Mouse (Mus musculus) T-cell, adult 2 months (primary cell): Measurements from ENCODE around the gene Esrrg.

Experiments used
- DNase-seq: peaks from one replicate; pipeline ENCODE4 v3.0.0; 2022; ENCODE audit warnings: low spot score

Gene Esrrg

DNA sequence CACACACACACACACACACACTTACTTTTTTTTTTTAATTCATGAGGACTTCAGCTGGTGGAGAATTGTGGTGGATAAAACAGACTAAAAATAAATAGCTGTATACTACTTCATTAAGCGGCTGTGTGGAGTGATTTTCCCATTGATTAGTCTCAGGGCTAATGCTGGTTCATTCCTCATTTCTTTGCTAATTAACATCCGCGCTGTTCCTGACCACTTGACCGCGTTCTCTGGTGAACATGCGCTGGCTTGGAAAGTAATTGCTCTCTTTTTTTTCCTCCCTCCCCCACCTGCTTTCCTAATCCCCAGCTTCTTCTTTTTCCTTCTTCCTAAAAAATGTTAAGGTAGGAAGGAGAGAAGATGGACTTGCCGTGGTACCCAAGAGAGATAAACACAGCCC lies 222.3 kb downstream of the Esrrg start:
- no peak for DNase-seq

DNA sequence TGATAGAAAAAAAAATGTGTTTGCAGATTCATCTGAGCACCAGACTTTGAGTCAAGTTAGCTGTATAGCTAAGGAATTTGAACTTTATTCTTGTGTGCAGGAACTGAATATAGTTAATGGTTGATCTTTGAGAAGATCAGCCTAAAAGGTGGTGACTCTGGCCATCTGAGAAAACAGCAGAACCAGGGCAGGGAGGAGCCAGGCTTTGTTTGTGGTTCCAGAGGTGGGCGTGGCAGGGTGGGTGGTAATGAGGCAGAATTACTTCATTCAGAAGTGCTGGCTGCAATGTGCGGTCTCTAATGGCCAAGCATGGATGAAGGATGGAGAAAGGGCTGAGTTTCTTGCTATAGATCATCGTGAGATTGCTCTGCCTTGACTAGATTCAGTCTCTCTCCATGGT lies 224.3 kb downstream of the Esrrg start:
- no peak for DNase-seq

DNA sequence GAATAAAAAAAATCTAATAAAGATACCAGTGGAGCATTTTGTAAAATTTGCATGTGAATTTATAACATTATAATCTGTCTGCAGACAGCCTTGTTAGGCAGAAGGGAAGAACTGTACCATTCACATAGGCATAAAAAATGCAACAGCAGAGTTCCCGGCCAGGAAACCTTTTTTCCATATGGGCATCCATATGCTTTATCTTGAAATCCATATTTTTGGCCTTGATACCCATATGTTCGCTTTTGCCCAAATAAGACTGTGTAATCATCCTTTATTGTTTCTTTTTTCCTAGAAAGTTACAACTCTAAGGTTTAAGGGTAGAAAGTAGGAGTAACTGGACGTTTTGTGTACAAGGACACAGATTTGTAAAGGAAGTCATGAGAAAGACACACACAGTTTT lies 226.0 kb downstream of the Esrrg start:
- no peak for DNase-seq

DNA sequence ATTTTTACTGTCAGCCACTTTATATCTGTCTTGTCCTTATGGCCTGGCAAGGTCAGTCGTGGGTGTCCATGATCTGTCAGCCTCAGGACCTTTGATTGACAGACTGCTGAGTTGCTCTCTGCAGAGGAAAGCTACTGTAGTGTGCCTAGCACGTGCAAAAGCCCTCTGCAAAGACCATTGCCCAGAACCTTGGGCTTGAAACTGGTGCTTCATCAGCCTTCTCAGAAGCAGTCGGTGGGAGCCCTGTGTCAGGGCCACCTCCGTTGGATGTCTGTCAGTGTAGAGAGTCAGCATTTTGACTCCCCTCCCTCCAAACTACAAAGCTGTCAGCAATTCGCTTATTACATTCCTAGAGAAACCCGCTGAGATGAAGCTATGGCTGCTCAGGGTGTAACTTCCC lies 227.8 kb downstream of the Esrrg start:
- no peak for DNase-seq

DNA sequence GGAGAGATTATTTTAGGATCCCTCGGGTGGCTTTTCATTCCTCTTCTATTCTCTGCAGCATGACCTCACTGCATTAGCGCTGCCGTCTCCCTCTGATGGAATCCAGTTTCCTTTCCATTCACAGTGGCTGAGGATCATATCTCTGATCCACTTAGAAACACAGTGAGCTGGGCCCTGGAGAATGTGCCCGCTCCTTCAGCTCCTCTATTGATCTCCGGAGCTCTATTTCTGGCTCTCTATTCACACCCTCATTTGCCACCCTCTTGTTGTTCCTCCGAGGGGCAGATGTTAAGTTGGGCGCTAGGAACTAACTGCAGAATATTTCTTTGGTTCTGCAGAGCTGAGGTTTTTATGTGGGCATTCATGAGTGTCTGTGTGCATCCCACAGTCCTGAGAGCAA lies 228.3 kb downstream of the Esrrg start:
- no peak for DNase-seq

DNA sequence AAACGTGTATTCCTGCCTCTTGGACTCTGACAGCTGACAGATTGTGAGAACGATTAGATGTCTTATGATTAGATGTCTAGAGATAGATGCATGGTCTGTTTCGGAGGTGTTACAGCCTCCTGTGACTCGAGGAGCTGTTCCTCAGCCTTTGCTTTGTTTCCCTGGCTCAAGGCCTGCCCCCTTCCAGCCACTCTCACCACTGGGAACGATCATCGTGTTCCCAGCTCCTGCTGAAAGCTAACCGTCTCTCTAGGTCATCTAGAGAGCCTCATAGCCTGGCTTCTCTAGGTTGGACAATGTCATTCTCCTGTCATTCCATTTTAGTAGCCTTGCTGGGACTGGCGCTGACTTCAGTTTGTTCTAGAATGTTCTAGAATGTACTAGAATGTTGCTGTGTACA lies 233.0 kb downstream of the Esrrg start:
- DNase-seq = no peak

DNA sequence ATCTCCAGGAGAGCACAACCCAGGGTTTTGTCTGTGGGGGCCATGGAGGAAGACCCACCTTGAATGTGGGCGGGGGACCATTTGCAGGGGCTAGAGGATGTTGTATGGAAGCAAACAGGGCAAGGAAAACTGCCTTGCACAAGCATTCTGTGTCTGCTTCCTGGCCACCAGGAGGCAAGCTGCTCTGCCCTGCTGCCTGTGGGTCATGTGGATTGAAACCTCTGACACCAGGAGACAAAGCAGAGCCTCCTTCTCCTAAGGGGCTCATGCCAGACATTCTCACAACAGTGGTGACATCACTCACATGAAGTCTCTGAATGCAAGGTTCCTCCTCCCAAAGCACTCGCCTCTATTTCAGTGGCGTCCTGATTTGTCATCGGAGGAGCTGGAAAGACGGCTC lies 234.1 kb downstream of the Esrrg start:
- no peak for DNase-seq

DNA sequence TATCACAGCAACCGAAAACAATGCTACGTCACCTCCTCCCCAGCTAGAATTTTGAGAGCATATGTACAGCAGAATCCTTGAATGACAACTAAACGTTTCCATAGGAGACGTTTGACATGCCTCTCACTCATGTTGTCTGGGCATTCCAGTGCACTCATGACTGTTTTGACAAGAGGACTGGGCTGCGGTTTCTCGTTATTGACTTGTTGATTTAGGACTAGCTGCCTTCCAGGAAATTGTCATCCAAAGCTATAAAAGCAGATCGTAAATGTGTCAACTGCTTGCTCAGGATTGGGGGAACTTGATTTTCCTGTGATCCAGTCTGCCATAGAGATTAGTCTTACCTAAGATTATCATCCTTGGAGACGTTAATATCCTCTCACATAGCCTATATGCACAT lies 245.6 kb downstream of the Esrrg start:
- DNase-seq = no peak

DNA sequence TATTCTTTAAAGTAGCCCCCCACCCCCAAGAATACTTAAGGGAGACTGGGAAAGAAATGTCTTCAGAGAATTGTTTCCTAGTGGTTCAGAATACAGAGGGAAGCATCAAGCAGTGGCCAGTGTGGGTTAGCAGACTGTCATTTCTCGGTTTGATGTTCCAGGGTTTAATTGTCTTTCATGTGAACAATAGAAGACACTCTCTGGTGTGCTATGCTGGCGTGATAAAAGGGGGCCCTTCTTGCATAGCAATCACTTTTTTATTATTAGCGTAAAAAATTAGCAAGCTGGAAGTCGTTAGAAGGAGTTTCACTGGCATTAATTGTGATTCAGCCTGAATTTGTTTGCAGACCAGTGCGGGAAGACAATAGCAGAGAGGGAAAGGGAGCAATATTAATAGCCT lies 253.7 kb downstream of the Esrrg start:
- no peak for DNase-seq

DNA sequence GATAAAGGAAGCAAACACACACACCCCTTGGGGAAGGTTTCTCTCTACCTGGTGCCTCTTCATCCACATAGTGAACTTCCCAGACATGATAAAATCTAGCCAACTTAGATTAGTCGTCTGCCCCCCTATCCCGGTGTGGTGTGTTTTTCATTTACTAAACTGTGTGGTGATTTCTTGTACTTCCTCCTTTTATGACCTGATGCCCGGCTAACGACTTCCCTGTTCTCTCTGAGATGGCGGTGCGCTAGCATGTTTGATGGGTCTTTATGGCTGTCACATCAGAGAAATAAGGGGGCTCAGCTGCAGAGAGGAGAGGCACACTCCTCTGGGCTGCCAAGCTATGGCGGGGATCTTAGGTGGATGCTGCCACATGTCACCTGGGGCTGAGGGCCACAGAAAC lies 259.8 kb downstream of the Esrrg start:
- DNase-seq = no peak

DNA sequence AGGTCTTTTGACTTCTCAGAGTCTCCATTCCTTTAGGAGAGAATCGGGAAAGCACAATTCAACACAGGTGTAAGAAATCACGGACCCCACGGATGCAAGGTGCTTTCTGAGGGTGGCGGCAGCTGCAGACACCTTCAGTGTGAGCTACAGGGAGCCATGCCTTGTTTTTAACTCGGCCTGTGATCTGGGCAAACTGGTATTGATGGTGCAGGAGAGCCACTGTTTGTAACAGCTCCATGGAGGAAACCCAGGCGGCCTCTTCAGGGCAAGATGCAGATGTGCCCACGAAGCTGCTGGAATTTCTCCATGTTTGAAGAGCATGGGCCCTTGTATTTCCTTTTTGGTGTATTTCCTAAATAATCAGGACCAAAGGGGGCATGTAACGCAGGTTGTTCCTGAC lies 263.6 kb downstream of the Esrrg start:
- no peak for DNase-seq

DNA sequence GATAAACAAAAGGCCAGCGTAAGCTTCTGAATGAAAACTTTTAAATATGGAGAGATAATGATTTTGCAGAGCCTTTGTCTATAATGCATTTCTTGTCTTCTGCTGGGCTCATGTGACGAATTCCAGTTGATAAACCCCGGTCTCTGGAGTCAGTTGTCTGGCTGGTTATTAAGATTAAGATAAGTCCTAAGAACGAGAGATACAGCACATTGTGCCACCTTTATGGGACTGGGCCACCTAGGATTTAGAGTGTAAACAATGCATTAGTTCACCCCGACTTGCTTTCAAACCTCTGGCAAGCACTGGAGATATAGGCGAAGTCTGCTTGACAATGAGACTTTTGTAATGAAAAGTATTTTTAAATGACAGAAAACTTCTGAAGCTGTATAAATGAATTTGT lies 264.2 kb downstream of the Esrrg start:
- DNase-seq = no peak

DNA sequence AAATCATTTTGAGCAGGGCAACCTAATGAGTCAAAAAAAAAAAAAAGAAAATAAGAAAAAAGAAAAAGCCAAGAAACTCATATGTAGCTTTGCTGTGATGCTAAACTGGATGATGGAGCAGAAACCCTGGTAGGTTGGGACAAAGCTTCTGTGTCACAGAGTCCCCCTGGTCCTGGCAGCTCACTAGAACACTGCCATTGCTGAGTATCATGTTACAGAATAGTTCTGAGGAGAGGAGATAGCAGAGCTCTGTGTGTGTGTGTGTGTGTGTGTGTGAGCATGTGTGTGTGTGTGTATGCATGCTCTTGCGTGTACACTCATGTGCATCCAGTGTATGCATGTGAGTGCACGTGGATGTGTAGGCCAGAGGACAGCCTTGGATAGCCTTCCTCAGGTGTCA lies 265.2 kb downstream of the Esrrg start:
- no peak for DNase-seq

DNA sequence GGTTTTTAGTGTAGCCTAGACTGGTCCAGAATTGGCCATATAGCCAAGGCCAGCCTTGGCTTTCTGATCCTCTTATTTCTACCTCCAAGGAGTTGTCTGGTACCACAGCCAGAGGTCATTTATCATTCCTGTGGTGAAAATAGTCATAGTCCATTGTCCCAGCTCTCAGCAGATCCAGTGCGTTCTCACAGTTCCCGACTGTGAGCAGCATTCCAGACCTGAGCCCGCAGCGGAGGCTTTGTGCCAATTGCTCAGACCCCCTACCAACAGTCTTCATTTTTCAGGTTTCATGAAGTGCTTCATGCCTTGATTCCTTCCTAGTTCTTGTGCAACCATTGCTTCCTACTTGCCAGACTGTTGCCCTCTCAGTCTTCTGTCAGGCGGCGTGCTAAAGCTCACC lies 278.7 kb downstream of the Esrrg start:
- DNase-seq = no peak

DNA sequence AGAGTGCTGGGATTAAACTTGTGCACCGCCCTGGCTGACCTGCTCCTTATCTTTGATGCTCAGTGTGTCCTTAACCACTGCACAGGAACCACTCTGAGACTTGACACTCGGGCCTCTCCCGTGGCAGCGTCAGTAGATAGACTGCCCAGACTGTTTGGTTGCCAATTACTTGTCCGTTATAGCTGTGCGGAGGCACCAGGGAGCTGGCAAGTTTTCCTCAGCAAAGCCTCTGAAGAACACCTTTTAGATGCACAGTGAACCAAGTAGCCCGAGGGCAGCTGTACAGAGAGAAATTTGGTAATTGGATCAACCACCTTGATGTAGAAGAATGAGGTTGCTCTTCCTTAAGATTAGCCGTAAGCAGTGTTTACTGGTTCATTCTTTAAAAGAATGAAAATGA lies 279.6 kb downstream of the Esrrg start:
- DNase-seq = no peak

DNA sequence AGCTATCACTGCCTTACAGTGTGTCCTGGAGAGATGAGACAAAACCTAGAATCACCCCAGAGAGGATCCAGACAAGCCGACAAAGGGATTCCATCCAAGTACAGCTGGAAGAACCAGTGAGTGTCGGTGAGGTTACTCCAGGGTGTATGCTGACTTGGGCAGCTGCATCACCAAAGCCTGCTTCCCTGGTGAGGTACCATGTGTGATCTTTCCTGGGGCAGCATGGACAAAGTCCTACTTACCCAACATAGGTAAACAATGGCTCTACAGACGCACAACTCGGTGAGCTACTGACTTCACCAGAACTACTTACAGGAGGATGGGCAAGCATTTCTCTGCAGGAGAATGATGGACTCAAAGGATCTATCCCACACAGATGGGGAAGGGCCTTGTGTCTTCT lies 280.5 kb downstream of the Esrrg start:
- no peak for DNase-seq

DNA sequence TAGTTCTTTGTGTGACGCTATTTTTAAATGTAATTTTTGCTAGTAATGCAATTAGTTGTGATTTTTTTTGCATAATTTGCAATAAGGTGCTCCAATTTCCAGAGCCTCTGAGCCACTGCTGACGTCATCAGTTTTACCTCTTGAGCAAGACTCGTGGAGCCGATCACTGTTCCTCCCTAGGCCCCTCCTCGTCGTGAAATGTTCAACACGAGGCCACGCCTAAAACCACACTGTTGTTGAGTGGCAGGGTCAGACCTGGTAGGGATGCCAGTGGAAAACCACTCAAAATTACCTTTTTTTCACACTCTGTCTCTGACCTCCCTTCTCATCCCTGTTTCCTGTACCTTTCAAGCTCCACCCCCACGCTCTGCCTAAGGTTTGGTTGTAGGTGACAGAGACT lies 282.7 kb downstream of the Esrrg start:
- DNase-seq = no peak

DNA sequence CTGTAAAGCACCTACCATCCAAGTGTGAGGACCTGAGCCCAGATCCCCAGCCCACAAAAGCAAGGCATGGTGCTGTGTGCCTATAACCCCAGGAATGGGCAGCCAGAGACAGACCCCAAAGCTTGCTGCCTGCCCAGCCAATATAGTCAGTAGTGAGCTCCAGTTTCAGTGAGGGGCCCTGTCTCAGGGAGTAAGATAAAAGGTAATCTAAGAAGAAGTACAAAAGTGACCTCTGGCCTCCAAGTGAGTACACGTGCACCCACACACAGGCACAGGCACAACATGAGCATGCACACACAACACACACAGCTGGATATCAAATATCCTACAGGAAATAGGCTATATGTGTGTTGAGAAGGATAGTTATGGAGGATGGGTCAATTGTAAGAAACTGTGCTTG lies 286.9 kb downstream of the Esrrg start:
- DNase-seq = no peak

DNA sequence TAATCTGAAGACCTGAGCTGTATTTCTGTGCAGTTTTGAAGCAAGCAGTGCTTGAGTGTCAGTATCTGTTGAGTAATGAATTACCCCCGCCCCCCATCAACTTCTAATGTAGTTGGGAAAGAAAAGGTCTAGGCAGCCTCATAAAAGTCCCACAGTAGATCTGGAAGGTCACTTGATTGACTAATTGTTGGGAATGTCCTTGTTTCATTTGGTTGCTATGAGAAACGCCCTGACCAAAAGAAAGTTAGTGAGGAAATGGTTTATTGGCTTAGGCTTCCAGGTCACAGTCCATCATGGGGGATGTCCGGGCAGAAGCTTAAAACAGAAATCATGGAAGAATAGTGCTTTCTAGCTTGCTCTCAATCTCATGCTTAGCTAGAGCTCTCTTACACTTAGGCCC lies 287.7 kb downstream of the Esrrg start:
- no peak for DNase-seq

DNA sequence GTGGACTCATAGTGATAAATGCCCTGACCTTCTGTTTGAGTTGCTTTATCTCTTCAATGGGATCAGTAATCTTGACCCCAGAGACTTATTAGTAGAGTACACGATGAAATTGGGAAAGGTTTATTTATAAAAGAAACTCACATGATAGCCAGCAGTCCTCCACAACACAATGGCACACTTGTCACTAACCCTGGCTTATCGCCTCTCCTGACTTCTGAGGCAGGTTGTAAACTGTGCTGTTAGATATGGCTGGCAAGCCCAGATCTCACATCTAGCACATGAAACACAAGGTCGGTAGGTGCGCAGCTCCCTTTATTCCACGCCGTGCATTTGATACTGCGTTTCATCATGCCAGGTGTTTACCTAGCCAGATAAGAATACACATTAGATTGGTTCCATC lies 288.3 kb downstream of the Esrrg start:
- DNase-seq = no peak

DNA sequence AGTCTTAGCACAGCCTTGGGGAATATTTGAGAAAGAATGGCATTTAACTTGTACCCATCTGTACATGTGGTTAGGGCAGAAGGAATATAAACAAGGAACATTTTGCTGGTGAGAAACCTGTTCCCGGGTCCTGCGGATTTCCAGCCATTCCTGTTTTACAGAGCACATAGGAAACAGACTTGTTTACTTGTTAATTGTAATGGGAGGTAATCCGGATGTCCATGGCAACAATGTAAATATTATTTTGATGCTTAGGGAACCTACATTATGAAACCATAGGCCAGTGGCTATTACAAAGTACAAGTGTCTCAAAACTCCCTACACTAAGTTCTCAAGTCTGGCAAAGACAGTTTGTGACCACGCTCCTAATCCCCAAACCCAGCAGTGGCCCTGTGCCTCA lies 290.9 kb downstream of the Esrrg start:
- no peak for DNase-seq

DNA sequence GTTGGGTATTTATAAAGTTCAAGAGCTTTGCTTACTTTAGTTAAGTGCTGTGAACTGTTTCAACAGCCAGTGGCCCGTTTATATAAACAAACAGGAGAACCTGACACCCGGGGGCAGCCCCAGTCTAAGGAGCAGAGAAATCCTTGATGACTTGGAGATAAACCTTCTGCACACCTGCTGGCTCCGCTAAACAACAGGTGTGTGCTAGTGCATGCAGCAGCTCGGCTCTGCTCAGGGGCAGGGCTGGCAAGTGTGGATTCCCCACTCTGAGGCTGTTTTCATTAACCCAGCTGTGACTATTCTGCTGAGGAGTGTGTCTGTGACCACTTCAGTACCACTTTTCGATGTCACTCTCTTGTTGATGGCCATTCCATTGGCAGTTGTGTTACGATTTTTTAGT lies 292.2 kb downstream of the Esrrg start:
- no peak for DNase-seq

DNA sequence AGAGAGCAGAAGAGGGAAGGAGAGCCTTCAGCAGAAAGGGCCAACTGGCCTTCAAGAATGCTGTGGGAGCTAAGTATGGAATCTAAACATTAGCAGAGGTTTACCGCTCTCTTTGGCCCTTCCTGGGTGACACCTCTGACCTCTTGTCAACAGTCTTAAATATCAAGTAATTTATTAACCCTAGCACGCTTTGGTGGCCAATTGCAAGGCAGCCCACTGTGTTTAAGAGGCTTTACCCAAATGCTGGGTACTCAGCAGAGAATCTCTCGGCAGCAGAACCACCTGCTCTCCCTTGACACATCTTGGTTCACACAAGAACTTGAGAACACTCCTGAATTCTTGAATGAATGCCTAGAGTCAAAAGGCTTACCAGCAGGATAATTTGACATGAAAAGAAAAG lies 293.6 kb downstream of the Esrrg start:
- no peak for DNase-seq

DNA sequence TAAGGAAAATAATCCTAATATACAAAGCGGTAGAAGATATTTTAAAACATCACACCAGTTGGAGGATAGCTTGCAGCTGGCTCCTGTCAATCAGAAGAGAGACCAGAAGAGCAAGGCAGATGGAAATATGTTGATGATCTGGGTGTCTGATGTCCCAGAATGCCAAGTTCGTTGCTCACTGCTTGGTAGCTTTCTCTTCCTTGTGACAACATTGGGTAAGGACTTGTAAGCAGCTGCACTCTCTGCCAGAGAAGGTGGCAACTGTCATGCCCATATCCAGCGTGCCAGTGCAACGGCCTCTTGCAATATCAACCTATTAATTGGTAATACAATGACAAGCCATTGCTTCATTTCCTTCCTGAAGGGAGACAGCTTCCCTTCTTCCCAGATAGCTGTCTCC lies 296.1 kb downstream of the Esrrg start:
- DNase-seq = no peak

DNA sequence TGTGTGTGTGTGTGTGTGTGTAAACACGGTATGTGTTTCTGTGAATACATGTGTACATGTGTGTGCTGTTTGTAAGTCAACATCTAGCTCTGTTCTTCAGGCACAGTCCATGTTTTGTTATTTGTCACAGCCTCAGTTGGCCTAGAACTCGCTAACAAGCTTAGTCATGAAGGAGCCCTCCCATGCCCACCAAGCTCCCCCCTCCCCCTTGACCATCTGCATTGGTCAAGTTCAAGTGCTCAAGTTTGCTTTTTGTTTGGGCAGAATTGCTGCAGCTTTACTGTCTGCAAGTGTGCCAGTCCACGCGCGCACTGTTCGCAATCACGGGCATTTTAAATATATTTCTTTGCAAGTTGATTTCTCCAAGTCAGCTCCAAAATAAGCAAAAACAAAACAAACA lies 298.8 kb downstream of the Esrrg start:
- no peak for DNase-seq

DNA sequence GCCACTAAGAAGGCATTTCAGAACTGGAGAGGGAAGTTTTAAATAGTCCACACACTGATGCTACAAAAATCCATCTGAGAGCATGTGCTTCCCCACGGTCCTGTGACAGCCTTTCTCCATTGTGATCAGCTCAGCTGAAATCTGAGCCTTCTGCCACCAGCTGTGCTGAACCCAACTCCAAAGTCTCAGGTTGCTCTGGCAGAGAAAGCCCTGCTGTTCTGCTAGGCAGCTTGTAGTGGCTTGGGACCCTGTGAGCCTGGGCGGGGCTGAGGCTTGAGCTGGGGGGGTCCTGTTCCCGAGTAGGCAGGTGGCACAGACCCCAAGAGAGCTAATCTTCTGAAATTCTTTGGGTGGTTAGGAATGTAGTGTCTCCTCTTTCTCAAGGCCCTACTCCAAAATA lies 299.3 kb downstream of the Esrrg start:
- no peak for DNase-seq
